Mouse (Mus musculus) adipocyte (in vitro differentiated cells): ENCODE results near the gene Immp2l.

Experiments
- DNase-seq: peaks from one replicate; pipeline ENCODE4 v3.0.0-alpha.2; 2016; ENCODE audit warnings: low spot score

Gene Immp2l

DNA sequence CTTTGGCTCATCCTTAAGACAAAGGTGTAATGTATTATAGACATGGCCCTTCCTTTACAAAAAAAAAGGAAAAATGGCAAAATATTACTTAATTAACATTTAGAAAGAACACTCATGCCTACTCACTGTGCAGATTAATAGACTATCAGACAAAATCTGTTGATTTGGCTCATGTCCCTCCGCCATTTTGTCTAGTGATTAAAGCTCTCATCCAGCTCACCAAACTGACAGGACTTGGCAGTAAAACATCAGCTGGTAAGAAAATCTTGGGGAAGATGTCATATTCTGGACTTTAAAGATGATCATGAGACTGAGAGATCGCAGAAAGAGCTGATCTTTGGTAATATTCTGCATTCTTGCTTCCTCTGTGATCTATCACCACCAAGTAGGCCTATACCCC is 293.5 kb downstream of the Immp2l start:
- no peak for DNase-seq

GRCm38 (mm10) chr12:41322018-41322417 is 298.1 kb downstream of the Immp2l start:
- no peak for DNase-seq

DNA sequence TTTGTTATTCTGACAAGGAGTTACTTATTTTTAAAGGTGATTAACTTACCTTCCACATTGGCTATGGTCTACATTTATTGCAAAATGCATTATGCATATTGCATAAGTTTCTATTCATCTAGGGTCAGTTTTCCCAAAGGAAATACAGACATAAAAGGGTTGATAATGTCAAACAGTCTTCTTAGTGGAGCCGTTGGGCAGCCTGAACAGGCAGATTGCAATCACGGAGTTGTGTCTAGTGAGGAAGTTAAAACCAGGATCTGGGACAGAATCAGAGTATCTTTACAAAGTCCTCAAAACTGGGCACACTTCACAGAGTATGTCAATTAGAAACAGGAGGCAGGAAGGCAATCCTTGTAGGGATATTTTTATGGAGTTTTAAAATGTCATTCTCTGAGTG is 300.5 kb downstream of the Immp2l start:
- DNase-seq = no peak

GRCm38 (mm10) chr12:41325756-41326155 is 301.9 kb downstream of the Immp2l start:
- no peak for DNase-seq

- DNase-seq = no peak
Observed at GRCm38 (mm10) chr12:41330988-41331671, 307.2 kb downstream of the Immp2l start.

DNA sequence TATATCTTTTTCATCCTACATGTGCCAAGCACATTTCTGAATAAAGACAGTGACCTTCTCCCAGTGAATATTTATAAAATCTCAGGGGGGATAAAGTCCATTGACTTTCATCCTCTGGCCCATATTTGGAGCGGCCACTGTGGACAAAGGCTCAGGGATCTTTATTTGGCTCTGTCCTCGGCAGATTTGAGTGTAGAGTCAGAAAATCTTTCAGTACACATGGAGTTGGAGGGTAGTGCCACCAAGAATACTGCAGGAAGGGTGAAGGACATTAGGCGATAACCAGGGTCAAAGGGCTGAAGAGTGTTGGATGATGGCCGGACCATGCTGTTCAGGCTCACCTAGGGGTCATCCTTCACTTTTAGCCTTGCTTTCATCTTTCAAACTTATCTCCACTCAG is 321.7 kb downstream of the Immp2l start:
- no peak for DNase-seq

DNA sequence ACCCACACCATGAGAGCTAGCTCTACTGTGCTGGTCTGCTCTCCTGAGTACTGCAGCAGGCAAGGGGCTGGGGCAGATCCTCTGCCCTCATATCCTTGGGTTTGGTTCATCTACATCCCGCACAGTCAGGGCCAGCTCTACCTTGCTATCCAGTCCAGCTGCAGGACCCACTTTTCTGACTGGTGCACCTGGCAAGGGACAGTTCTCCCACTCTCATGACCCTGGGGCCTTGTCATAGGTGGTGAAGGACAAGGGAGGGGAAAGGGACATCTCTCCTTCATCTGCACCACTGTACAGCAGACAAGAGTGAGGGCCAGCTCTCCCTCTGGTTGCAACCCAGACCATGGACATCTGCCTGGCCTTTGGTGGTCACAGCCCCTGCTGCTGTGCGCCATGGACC is 323.6 kb downstream of the Immp2l start:
- no peak for DNase-seq

DNA sequence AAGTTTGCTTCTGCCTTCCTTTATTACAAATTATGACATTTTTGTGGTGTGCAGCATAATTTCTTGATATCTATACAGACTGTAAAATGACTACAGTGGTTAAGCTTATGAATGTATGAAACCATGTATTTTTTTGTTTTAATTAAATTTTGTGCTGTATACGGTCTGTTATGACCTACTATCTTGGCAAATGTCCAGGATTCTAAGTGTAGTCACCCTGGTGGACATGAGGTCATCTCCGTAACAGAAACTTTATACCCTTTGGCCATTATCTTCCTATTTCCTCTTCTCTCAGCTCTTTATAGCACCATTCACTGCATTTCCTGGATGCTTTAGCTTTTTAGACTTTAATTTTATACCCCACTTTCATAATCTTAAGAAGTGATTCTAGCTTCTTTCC is 325.5 kb downstream of the Immp2l start:
- no peak for DNase-seq

GRCm38 (mm10) chr12:41349814-41350213 is 325.9 kb downstream of the Immp2l start:
- DNase-seq = no peak

DNA sequence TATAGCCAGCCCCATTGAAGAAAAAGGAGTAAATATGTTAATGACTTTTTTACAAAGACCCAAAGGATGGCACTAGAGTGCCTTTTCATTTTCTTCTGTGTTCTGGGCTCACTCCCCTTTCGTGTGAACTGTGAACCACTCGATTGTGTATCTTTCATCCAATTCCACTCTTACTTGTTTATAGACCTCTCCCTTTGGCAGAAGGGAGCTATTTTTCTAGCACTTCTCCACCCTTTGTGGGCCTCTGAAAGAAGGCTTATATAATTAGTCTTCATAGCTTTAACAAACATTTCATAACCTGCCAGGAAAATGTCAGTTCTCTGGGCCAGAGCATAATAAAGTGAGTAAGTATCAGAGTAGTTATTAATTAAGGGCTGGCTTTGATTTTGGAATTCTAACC is 327.4 kb downstream of the Immp2l start:
- DNase-seq = no peak

- DNase-seq = no peak
Observed at GRCm38 (mm10) chr12:41354857-41355256, 331.0 kb downstream of the Immp2l start.

DNA sequence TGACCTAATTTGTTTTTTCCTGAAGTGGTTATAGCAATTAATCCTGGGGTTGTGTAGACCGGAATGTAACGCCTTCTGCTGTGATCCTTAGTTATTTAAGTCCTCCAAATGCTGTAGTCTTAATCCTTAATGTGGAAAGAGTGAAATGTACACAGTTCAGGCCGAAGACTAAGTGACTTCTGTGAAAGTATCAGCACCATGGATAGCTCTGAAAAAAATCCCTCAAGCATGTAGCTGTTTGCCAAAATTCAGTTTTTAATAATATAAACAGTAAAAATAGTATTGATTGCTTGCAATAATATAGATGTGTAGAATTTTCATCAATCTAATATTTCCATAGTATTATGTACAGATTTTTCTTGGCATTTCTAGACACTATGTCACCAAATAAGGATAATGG is 332.1 kb downstream of the Immp2l start:
- peak; percentile 43 for DNase-seq

GRCm38 (mm10) chr12:41386685-41387084 is 362.8 kb downstream of the Immp2l start:
- DNase-seq = no peak

- no peak for DNase-seq
Observed at GRCm38 (mm10) chr12:41394231-41394630, 370.3 kb downstream of the Immp2l start.

GRCm38 (mm10) chr12:41401136-41401535 is 377.2 kb downstream of the Immp2l start:
- no peak for DNase-seq

DNA sequence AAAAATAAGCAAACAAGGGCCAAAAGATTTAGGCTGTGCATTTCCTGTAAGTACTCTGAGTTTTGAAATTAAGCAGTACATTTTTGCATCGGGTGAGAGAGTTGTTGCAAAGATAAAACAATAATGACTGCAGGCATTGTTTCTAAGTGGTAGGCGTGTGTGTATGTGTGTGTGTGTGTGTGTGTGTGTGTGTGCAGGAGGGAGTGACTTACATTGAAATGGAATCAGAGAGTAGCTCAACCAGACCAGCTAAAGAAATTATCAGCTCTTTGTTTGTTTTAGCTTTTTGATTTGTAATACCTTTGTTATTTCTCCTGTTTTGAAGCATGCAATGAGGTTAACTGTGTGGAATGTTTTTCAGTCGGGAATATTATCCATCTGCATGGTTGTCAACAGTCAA is 378.0 kb downstream of the Immp2l start:
- DNase-seq = no peak

DNA sequence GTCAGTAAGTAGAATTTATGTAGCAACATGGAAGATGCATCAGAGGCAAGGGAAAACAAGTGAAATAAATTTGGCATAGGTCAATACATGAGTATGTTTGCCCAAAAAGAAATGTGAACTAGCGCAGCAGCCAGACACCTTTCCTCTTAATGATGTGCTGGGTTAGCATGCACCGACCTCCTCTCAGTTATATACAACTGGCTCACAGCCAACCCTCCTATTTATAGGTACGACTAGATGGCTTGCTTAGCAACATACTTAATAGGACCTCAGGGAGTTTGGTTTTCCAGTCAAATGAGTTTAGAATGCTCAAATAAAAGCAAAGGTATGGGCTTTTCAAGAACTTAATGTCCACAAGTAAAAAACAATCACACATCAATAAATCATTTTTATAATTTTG is 385.5 kb downstream of the Immp2l start:
- no peak for DNase-seq

DNA sequence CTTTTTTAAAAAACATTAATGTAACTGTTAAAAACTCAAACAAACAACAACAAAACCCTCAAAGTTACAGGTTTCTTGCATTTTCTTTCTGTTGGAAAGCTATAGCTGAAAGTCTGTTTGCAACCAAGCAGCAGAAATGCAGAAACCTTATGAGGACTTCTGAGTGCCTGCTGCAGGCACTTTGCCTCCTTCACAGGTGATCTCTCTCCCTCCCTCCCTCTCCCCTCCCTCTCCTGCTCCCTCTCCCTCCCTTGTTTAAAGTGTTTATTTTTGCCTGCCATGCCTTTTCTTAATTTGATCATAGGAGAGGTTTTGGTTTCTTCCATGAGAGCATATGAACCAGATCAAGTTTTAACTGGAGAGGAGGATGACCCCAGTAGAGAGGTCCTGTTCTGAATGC is 392.7 kb downstream of the Immp2l start:
- DNase-seq = no peak

GRCm38 (mm10) chr12:41417099-41417498 is 393.2 kb downstream of the Immp2l start:
- no peak for DNase-seq

DNA sequence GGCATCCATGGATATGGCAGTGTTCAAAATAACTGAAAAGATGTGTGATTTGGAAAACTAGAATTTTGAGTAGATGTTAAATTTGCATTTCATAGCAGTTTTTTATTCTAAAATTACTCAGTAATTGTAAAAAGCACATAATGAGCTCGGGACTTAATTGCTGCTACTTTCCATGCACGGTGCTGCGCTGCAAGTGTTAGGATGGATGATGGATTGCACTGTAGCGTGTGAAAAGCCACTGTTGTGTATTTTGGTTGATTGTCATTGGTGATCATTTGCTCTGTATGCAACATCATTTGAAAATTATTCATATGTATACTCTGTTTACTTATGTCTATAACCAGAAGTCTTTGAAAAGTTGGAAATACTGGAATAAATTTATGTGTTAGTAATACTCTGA is 394.1 kb downstream of the Immp2l start:
- DNase-seq = no peak

DNA sequence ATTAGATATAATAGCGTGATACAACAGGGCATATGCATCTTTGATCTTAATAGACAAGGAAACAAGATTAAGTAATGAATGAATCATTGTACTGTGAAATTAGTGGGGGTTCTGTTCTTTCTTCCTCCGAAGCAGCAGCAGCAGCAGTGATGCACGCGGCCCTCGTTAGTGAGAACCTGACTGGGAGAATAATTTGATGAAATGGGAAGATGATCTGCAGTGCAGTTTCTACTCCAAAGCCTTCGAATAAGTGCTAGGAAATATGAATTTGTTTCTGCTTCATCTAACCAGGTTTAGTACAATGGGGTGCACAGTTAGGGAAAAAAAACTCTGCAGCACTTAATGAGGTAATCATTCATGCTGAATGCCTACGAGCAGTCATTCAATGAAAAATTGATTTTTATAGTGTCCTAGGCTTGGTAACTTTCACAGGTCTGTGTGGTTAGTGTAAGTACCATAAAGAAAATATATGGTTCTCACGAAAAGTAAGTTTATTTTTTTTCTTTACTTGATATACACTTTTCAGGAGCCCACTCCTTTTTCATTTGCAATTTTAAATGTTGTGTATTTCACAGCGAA is 401.3 kb downstream of the Immp2l start:
- DNase-seq = no peak

DNA sequence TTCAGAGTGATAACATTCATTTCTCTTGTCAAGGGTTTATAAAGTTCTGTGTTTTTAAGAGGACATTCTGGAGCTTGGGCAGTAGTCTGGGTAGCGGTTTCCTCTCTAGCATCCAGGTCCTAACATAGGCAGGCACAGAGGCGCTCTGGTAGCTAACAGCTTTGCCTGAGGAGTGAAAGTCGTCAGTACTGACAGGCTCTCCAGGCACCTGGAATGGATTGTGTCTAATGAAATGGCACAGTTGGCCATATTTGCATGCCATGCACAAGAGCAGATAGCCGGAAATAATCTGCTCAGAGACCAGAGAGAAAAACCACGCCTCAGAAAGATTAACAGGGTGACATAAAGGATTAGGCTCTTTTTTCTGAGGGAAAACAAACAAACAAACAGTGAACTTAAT is 403.6 kb downstream of the Immp2l start:
- DNase-seq = no peak

- no peak for DNase-seq
Observed at GRCm38 (mm10) chr12:41428806-41429205, 404.9 kb downstream of the Immp2l start.
